Mouse (Mus musculus) erythroblast, embryonic 14.5 days (primary cell): Measurements from ENCODE around the gene Syne1.

Experiments used
- GATA1 ChIP-seq: IDR thresholded peaks from 2 replicates; pipeline ENCODE4 v1.6.1; 2012; ENCODE audit warnings: low read length, inconsistent platforms, mixed read lengths
- TAL1 ChIP-seq: IDR thresholded peaks from 3 replicates; pipeline ENCODE4 v1.6.1; 2012; ENCODE audit warnings: low read length, inconsistent platforms, mixed read lengths

DNA sequence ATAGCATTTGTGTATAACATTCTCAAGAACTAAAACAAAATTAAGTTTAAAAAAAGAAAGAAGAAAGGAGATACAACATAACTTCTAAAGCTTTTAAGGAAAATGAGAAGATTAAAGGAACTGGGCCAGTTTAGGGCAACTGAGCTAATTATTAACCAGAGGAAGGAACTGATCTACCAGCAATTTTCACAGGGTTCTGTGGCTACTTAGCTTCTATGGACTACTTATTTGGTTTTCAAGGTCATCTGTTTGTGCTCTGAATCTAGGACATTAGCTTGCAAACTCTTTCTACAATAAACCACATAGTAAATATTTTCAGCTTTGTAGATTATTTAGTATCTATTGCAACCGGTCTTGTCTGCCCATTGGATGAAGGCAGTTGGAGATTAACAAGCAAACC, 420.8 kb downstream of the Syne1 start:
- TF ChIP-seq TAL1 = no peak
- no peak for TF ChIP-seq GATA1
